Mouse (Mus musculus) megakaryocyte, embryonic 14.5 days (primary cell): ENCODE measurements around the gene Tceanc2.

Experiments
- FLI1 ChIP-seq: IDR thresholded peaks from 2 replicates; pipeline ENCODE4 v1.6.1; 2012; ENCODE audit warnings: low read length, inconsistent platforms, mixed read lengths
- GATA1 ChIP-seq: IDR thresholded peaks from 3 replicates; pipeline ENCODE4 v1.6.1; 2012; ENCODE audit warnings: mixed read lengths, low read length, inconsistent platforms, borderline replicate concordance

DNA sequence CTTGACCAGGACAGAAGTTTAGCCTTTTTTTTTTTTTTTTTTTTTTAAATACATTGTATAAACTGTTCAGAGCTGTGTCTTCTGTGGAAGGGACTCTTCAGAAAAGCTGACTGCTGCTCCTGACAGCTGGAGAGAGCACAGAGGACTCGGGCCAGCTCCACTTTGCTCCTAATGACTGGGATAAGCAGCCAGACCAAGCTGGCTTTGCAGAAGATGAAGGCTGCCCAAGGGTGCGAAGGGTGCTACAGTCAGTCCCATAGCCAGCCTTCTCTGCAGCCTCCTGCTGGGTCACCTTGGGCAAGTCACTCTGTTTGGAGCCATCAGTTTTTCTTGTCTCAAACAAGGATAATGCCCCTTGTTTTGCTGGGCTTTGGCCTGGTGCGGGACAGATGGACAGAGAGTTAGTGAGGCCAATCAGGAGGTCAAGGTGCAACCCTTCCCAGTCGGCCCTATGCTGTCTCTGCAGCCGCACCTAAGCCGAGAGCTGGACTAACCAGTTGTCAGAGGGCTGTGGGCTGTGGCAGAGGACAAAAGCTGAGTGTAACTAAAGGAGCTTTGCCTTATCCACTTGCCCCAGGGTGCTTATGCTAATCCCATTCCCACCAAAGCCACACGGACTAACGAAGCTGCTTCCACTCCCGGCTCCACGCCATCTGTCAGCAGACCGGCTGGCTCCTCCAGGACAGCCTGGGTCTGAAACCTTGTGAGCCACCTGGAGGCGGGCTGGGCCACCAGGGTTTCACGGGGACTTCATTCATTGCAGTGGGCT, 50.8 kb downstream of the Tceanc2 start:
- TF ChIP-seq GATA1 (no peak), FLI1 (no peak)
